Mouse (Mus musculus) MEL (cell line): ENCODE data around the gene Arcn1. TPM values are rescaled to one million over a fixed set of nuclear protein-coding genes. Genes with fewer than 3 reads are reported as not detected.

Source experiments
- DNase-seq: peaks from one replicate; pipeline ENCODE4 v3.0.0; 2011; ENCODE audit warnings: low read depth, low spot score
- H3K27ac ChIP-seq: 2 replicates; pipeline ENCODE4 v1.5.1; 2012; ENCODE audit warnings: low read depth, mild to moderate bottlenecking, control low read depth, low read length, moderate library complexity; ENCODE audit not compliant: control insufficient read depth
- H3K27me3 ChIP-seq, 2 experiments: fragments of 150-350 bp in 1 of 2; sonication (generic) in 1 of 2; 2 replicates each; pipeline ENCODE4 v1.6.1; 2012; ENCODE audit warnings: low read length in 2 of 2, mild to moderate bottlenecking in 2 of 2, improper control_type of control experiment in 1 of 2, moderate library complexity in 1 of 2; ENCODE audit not compliant: insufficient read depth in 2 of 2, control insufficient read depth in 1 of 2
- H3K36me3 ChIP-seq, 2 experiments: 2 replicates each; pipeline ENCODE4 v1.6.1; 2012 to 2014; ENCODE audit warnings: low read length in 2 of 2, improper control_type of control experiment in 1 of 2, inconsistent platforms in 1 of 2, mild to moderate bottlenecking in 1 of 2; ENCODE audit not compliant: insufficient read depth in 2 of 2, control insufficient read depth in 1 of 2
- H3K4me1 ChIP-seq, 2 experiments: fragments of 150-350 bp in 1 of 2; sonication (generic) in 1 of 2; 2 replicates each; pipeline ENCODE4 v1.6.1; 2012; ENCODE audit warnings: low read length in 2 of 2, improper control_type of control experiment in 1 of 2, mild to moderate bottlenecking in 1 of 2; ENCODE audit not compliant: insufficient read depth in 2 of 2, control insufficient read depth in 1 of 2
- H3K4me3 ChIP-seq, 2 experiments: fragments of 150-350 bp in 1 of 2; sonication (generic) in 1 of 2; 2 replicates each; pipeline ENCODE4 v1.5.1; 2012; ENCODE audit warnings: low read depth in 2 of 2, low read length in 2 of 2, mild to moderate bottlenecking in 2 of 2, moderate library complexity in 2 of 2, control low read depth in 1 of 2, improper control_type of control experiment in 1 of 2; ENCODE audit not compliant: control insufficient read depth in 1 of 2, insufficient read depth in 1 of 2
- H3K79me2 ChIP-seq: 2 replicates; pipeline ENCODE4 v1.6.1; 2012; ENCODE audit warnings: mild to moderate bottlenecking, low read length, moderate library complexity; ENCODE audit not compliant: control insufficient read depth, poor library complexity, insufficient read depth
- H3K9ac ChIP-seq: 2 replicates; pipeline ENCODE4 v1.6.1; 2012; ENCODE audit warnings: low read depth, mild to moderate bottlenecking, control low read depth, low read length, moderate library complexity; ENCODE audit not compliant: control insufficient read depth, poor library complexity, severe bottlenecking
- H3K9me3 ChIP-seq: fragments of 150-350 bp; sonication (generic); replicated peaks from 2 replicates; pipeline ENCODE4 v1.6.1; 2012; ENCODE audit warnings: mild to moderate bottlenecking, low read length, improper control_type of control experiment, moderate library complexity; ENCODE audit not compliant: insufficient read depth
- CHD1 ChIP-seq: IDR thresholded peaks from 2 replicates; pipeline ENCODE4 v1.6.1; 2012; ENCODE audit warnings: low read depth, mild to moderate bottlenecking, inconsistent platforms, low read length, improper control_type of control experiment
- CTCF ChIP-seq, 3 experiments: IDR thresholded peaks in 2 of 3; conservative IDR thresholded peaks in 1 of 3; 2 replicates each; pipeline ENCODE4 v1.5.1; 2011 to 2012; ENCODE audit warnings: low read length in 3 of 3, low read depth in 2 of 3, mild to moderate bottlenecking in 2 of 3, improper control_type of control experiment in 1 of 3, inconsistent platforms in 1 of 3, mixed read lengths in 1 of 3, moderate library complexity in 1 of 3; ENCODE audit not compliant: control insufficient read depth in 1 of 3, insufficient read depth in 1 of 3, poor library complexity in 1 of 3, severe bottlenecking in 1 of 3
- E2F4 ChIP-seq: IDR thresholded peaks from 2 replicates; pipeline ENCODE4 v1.6.1; 2011; ENCODE audit warnings: low read depth, low read length, improper control_type of control experiment, borderline replicate concordance
- ELF1 ChIP-seq: IDR thresholded peaks from 2 replicates; pipeline ENCODE4 v1.6.1; 2014; ENCODE audit warnings: low read depth, mild to moderate bottlenecking, inconsistent platforms, low read length, improper control_type of control experiment, moderate library complexity
- EP300 ChIP-seq, 2 experiments: IDR thresholded peaks; 2 replicates each; pipeline ENCODE4 v1.6.1; 2011; ENCODE audit warnings: improper control_type of control experiment in 2 of 2, low read length in 2 of 2, low read depth in 1 of 2, mild to moderate bottlenecking in 1 of 2
- ETS1 ChIP-seq: IDR thresholded peaks from 2 replicates; pipeline ENCODE4 v1.6.1; 2012; ENCODE audit warnings: low read depth, mild to moderate bottlenecking, inconsistent platforms, low read length, improper control_type of control experiment, moderate library complexity
- GABPA ChIP-seq: IDR thresholded peaks from 2 replicates; pipeline ENCODE4 v1.6.1; 2012; ENCODE audit warnings: low read depth, mild to moderate bottlenecking, inconsistent platforms, low read length, improper control_type of control experiment, moderate library complexity
- GATA1 ChIP-seq: IDR thresholded peaks from 2 replicates; pipeline ENCODE4 v1.6.1; 2011; ENCODE audit warnings: low read depth, low read length, improper control_type of control experiment
- HCFC1 ChIP-seq: IDR thresholded peaks from 2 replicates; pipeline ENCODE4 v1.6.1; 2012; ENCODE audit warnings: low read depth, mild to moderate bottlenecking, inconsistent platforms, low read length, improper control_type of control experiment, moderate library complexity
- JUND ChIP-seq: IDR thresholded peaks from 2 replicates; pipeline ENCODE4 v1.6.1; 2011; ENCODE audit warnings: low read depth, mild to moderate bottlenecking, improper control_type of control experiment, low read length
- KAT2A ChIP-seq: conservative IDR thresholded peaks from 2 replicates; pipeline ENCODE4 v1.6.1; 2012; ENCODE audit warnings: low read depth, low read length, improper control_type of control experiment, inconsistent platforms
- MAZ ChIP-seq: IDR thresholded peaks from 2 replicates; pipeline ENCODE4 v1.6.1; 2012; ENCODE audit warnings: low read depth, mild to moderate bottlenecking, inconsistent platforms, low read length, improper control_type of control experiment
- MEF2A ChIP-seq: IDR thresholded peaks from 2 replicates; pipeline ENCODE4 v1.6.1; 2014; ENCODE audit warnings: low read depth, mild to moderate bottlenecking, inconsistent platforms, low read length, improper control_type of control experiment; ENCODE audit not compliant: poor library complexity, insufficient replicate concordance, severe bottlenecking; ENCODE audit errors: extremely low read depth
- MXI1 ChIP-seq: IDR thresholded peaks from 2 replicates; pipeline ENCODE4 v1.6.1; 2011; ENCODE audit warnings: mild to moderate bottlenecking, low read depth, low read length, improper control_type of control experiment
- MYC ChIP-seq: IDR thresholded peaks from 2 replicates; pipeline ENCODE4 v1.6.1; 2011; ENCODE audit warnings: low read depth, mild to moderate bottlenecking, low read length, improper control_type of control experiment, moderate library complexity
- POLR2A ChIP-seq, 2 experiments: IDR thresholded peaks; 2 replicates each; pipeline ENCODE4 v1.6.1; 2011 to 2012; ENCODE audit warnings: low read length in 2 of 2, mild to moderate bottlenecking in 2 of 2, control low read depth in 1 of 2, improper control_type of control experiment in 1 of 2, low read depth in 1 of 2, moderate library complexity in 1 of 2; ENCODE audit not compliant: control insufficient read depth in 1 of 2, insufficient read depth in 1 of 2, poor library complexity in 1 of 2
- POLR2AphosphoS2 ChIP-seq: IDR thresholded peaks from 2 replicates; pipeline ENCODE4 v1.6.1; 2011; ENCODE audit warnings: low read length, improper control_type of control experiment
- POLR2AphosphoS5 ChIP-seq: IDR thresholded peaks from 2 replicates; pipeline ENCODE4 v1.6.1; 2012; ENCODE audit warnings: low read depth, borderline replicate concordance, mild to moderate bottlenecking, inconsistent platforms, low read length, moderate library complexity, mixed read lengths
- RAD21 ChIP-seq: IDR thresholded peaks from 2 replicates; pipeline ENCODE4 v1.6.1; 2011; ENCODE audit warnings: mild to moderate bottlenecking, low read depth, low read length, improper control_type of control experiment
- TAL1 ChIP-seq: IDR thresholded peaks from 2 replicates; pipeline ENCODE4 v1.6.1; 2012; ENCODE audit warnings: mild to moderate bottlenecking, inconsistent platforms, low read length, moderate library complexity, mixed read lengths
- TBP ChIP-seq: IDR thresholded peaks from 2 replicates; pipeline ENCODE4 v1.8.0; 2011; ENCODE audit warnings: low read depth, low read length, improper control_type of control experiment
- TCF12 ChIP-seq: IDR thresholded peaks from 2 replicates; pipeline ENCODE4 v1.6.1; 2014; ENCODE audit warnings: low read depth, mild to moderate bottlenecking, inconsistent platforms, low read length, improper control_type of control experiment, moderate library complexity
- UBTF ChIP-seq: IDR thresholded peaks from 2 replicates; pipeline ENCODE4 v1.6.1; 2012; ENCODE audit warnings: low read depth, mild to moderate bottlenecking, inconsistent platforms, low read length, improper control_type of control experiment, moderate library complexity, borderline replicate concordance; ENCODE audit not compliant: insufficient read depth
- ZC3H11A ChIP-seq: IDR thresholded peaks from 2 replicates; pipeline ENCODE4 v1.6.1; 2012; ENCODE audit warnings: low read depth, mild to moderate bottlenecking, inconsistent platforms, low read length, improper control_type of control experiment
- ZKSCAN1 ChIP-seq: IDR thresholded peaks from 2 replicates; pipeline ENCODE4 v1.6.1; 2012; ENCODE audit warnings: low read depth, mild to moderate bottlenecking, inconsistent platforms, low read length, improper control_type of control experiment, moderate library complexity
- ZMIZ1 ChIP-seq: IDR thresholded peaks from 2 replicates; pipeline ENCODE4 v1.6.1; 2012; ENCODE audit warnings: low read depth, mild to moderate bottlenecking, inconsistent platforms, low read length, improper control_type of control experiment, moderate library complexity
- polyA plus RNA-seq, 2 experiments: library from polyadenylated mRNA; stranded (reverse) in 1 of 2; unstranded in 1 of 2; fragments of >175 nt in 1 of 2; fragments of >200 nt in 1 of 2; gene quantifications; 2 replicates each; pipeline versions ENCODE4 v1.2.1 to v1.2.4; 2012; ENCODE audit warnings: low replicate concordance in 2 of 2, low read depth in 1 of 2; ENCODE audit not compliant: insufficient read length in 2 of 2, insufficient read depth in 1 of 2, missing spikeins in 1 of 2
- total RNA-seq: library from RNA; depleted of rRNA; stranded (reverse); fragments of 300-350 nt; gene quantifications from 2 replicates; pipeline ENCODE4 v1.2.3, GENCODE M21; 2012

Arcn1 gene
- total and polyA plus RNA-seq, 3 experiments: 118 to 273 (median 145) TPM

- Histone ChIP-seq H3K36me3 (peaks cover 0 to 9% of the 10 kb centered on the region in 2 experiments; a peak in 2 of 4 replicates), H3K27me3 (no peaks in the 10 kb centered on the region; a peak in 1 of 4 replicates), H3K9ac (no peak overlapping the region), H3K4me1 (peaks cover 12 to 23% of the 10 kb centered on the region in 2 experiments; a peak in 3 of 4 replicates), H3K79me2 (no peaks in the 10 kb centered on the region; the same call in 1 of the 2 replicates), H3K9me3 (no peaks in the 10 kb centered on the region), H3K27ac (no peak overlapping the region), H3K4me3 (no peak overlapping the region)
- DNase-seq: no peak
- no peak for TF ChIP-seq JUND
- no peak for TF ChIP-seq ZMIZ1
- TF ChIP-seq ETS1: no peak
- no peak for TF ChIP-seq E2F4
- TF ChIP-seq UBTF: no peak
- TF ChIP-seq MXI1: no peak
- no peak for TF ChIP-seq TCF12
- no peak for TF ChIP-seq EP300 (IDR thresholded peaks at IDR 0.05; ENCODE audit: low read depth in 1 of 2, low read length in 2 of 2)
- TF ChIP-seq CHD1: no peak
- TF ChIP-seq HCFC1: no peak
- no peak for TF ChIP-seq POLR2AphosphoS2
- no peak for TF ChIP-seq POLR2AphosphoS5
- TF ChIP-seq TAL1: no peak
- TF ChIP-seq MAZ: no peak
- no peak for TF ChIP-seq MYC
- no peak for TF ChIP-seq MEF2A
- TF ChIP-seq TBP: no peak
- TF ChIP-seq RAD21: no peak
- TF ChIP-seq ZKSCAN1: no peak
- TF ChIP-seq, all 39 proteins: peak for 0
Observed at GRCm38 (mm10) chr9:44724223-44724622, 43.4 kb downstream of the Arcn1 start.

GRCm38 (mm10) chr9:44723521-44724041 lies 44.1 kb downstream of the Arcn1 start:
- H3K27me3 ChIP-seq: no peaks in the 10 kb centered on the region; a peak in 1 of 4 replicates
- H3K4me3 ChIP-seq: no peak overlapping the region
- no peak overlapping the region for H3K27ac ChIP-seq
- DNase-seq: no peak
- H3K4me1 ChIP-seq: peaks cover 18 to 29% of the 10 kb centered on the region in 2 experiments; a peak in 3 of 4 replicates
- H3K36me3 ChIP-seq: peaks cover 0 to 14% of the 10 kb centered on the region in 2 experiments; a peak in 2 of 4 replicates
- TF ChIP-seq ZKSCAN1 (no peak), POLR2A (IDR thresholded peaks at IDR 0.05; ENCODE audit: control insufficient read depth in 1 of 2, insufficient read depth in 1 of 2, low read depth in 1 of 2, low read length in 2 of 2, poor library complexity in 1 of 2) (no peak), TBP (no peak), CTCF (IDR thresholded peaks at IDR 0.05 in 2 of 3, conservative IDR thresholded peaks at IDR 0.05 in 1 of 3; ENCODE audit: control insufficient read depth in 1 of 3, insufficient read depth in 1 of 3, low read depth in 2 of 3, low read length in 3 of 3, poor library complexity in 1 of 3, severe bottlenecking in 1 of 3) (no peak), ZC3H11A (no peak), KAT2A (no peak), ELF1 (no peak), GATA1 (no peak), GABPA (no peak), RAD21 (no peak), ZMIZ1 (no peak)
- TF ChIP-seq, all 39 proteins: peak for 0
- Histone ChIP-seq H3K9ac (no peak overlapping the region), H3K9me3 (no peaks in the 10 kb centered on the region), H3K79me2 (no peaks in the 10 kb centered on the region; the same call in 1 of the 2 replicates)
